Mouse (Mus musculus) forebrain, embryonic 15.5 days (tissue): ENCODE data around the gene Pim3. TPM values are rescaled to one million over a fixed set of nuclear protein-coding genes. Genes with fewer than 3 reads are reported as not detected.

Experiments
- ATAC-seq: fragments of 200-750 bp; cut with Nextera tagmentation; replicated peaks from 2 replicates; pipeline ENCODE4 v1.8.0; 2017; ENCODE audit warnings: mild to moderate bottlenecking, moderate TSS enrichment, moderate library complexity
- H3K27ac ChIP-seq: fragments of 300-500 bp; sonication (generic); replicated peaks from 2 replicates; pipeline ENCODE4 v1.5.1; 2015; ENCODE audit warnings: mild to moderate bottlenecking, inconsistent platforms
- H3K27me3 ChIP-seq: fragments of 300-500 bp; sonication (generic); 2 replicates; pipeline ENCODE4 v1.6.1; 2015; ENCODE audit warnings: inconsistent platforms
- H3K36me3 ChIP-seq: fragments of 300-500 bp; sonication (generic); 2 replicates; pipeline ENCODE4 v1.6.1; 2015; ENCODE audit warnings: mild to moderate bottlenecking, inconsistent platforms
- H3K4me1 ChIP-seq: fragments of 300-500 bp; sonication (generic); 2 replicates; pipeline ENCODE4 v1.6.1; 2015; ENCODE audit warnings: inconsistent platforms
- H3K4me2 ChIP-seq: fragments of 300-500 bp; sonication (generic); replicated peaks from 2 replicates; pipeline ENCODE4 v1.6.1; 2015; ENCODE audit warnings: mild to moderate bottlenecking, inconsistent platforms
- H3K4me3 ChIP-seq: fragments of 300-500 bp; sonication (generic); 2 replicates; pipeline ENCODE4 v1.5.1; 2015; ENCODE audit warnings: mild to moderate bottlenecking, inconsistent platforms
- H3K9ac ChIP-seq: fragments of 300-500 bp; sonication (generic); replicated peaks from 2 replicates; pipeline ENCODE4 v1.6.1; 2015; ENCODE audit warnings: mild to moderate bottlenecking, inconsistent platforms
- H3K9me3 ChIP-seq: fragments of 300-500 bp; sonication (generic); 2 replicates; pipeline ENCODE4 v1.6.1; 2016; ENCODE audit warnings: inconsistent platforms
- WGBS: fragments of 180-500 bp; shearing (Covaris S2); methylation state at CpG from one replicate; pipeline ENCODE4 v1.1.7; 2015; ENCODE audit warnings: mixed read lengths; 5-methylcytosine and 5-hydroxymethylcytosine counted together
- polyA plus RNA-seq: library from polyadenylated mRNA; unstranded; fragments of >200 nt; fragmentation: Nextera tagmentation; extraction: Ambion mirVana; gene quantifications from 2 replicates; pipeline ENCODE4 v1.2.1, GENCODE M21; 2015

Gene Pim3
- polyA plus RNA-seq, 1 experiment from 2014 or later = 69.1 TPM

DNA sequence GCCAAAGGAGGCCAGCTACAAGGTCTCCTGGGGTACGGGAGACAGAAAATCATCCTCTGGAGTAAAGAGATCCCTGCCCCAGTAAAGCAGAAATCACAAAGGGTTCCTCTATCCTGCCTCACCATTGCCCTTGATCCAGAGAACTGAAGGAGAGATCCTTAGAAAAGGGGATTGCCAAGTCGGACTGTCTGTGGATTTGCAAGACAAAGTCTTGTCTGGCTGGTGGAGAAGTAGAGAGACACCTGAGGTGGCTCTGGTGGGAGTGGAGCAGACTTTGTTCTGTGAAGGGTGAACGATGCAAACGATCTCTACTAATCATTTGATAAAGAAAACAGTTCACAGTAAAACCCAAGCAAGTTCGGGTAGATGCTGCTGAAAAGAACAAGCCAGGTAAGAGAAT, 30.9 kb downstream of the Pim3 start:
- WGBS = 72% methylated on average over 5 of the region's 5 CpGs
- Histone ChIP-seq H3K27me3 (peaks cover 3% of the 10 kb centered on the region; the same call in 1 of the 2 replicates), H3K36me3 (no peaks in the 10 kb centered on the region), H3K4me2 (no peak overlapping the region), H3K4me1 (peaks cover 12% of the 10 kb centered on the region), H3K4me3 (no peak overlapping the region), H3K9ac (no peak overlapping the region), H3K9me3 (no peaks in the 10 kb centered on the region), H3K27ac (no peak overlapping the region)
- no peak for ATAC-seq

- no peak overlapping the region for H3K27ac ChIP-seq
- no peaks in the 10 kb centered on the region for H3K36me3 ChIP-seq
- H3K9ac ChIP-seq = no peak overlapping the region
- no peaks in the 10 kb centered on the region for H3K27me3 ChIP-seq
- H3K4me1 ChIP-seq = peaks cover 12% of the 10 kb centered on the region
- H3K4me3 ChIP-seq = no peak overlapping the region
- ATAC-seq = no peak
- H3K4me2 ChIP-seq = no peak overlapping the region
- 72% methylated on average over 7 of the region's 7 CpGs for WGBS
- H3K9me3 ChIP-seq = no peaks in the 10 kb centered on the region
Observed at GRCm38 (mm10) chr15:88895119-88895518, 33.1 kb downstream of the Pim3 start.

DNA sequence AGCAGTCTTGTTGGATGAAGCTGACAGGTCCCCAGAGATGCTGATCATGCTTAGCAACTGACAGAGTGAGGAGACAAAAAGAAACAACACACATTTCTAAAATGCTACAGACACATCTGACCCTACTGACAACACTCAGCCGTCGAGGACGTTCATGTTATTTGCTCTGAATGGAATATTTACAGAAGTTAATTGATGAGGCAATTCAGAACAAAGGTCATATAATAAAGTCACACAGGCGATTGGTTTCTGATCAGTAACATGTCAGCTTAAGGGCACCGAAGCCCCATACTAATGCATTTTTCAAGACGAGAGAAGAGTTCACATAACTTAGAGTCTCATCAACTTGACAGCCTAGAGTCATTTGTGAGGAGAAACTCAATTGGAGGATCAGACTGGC, 33.9 kb downstream of the Pim3 start:
- Histone ChIP-seq H3K9me3 (no peaks in the 10 kb centered on the region), H3K4me3 (no peak overlapping the region), H3K4me2 (no peak overlapping the region), H3K27me3 (no peaks in the 10 kb centered on the region), H3K36me3 (no peaks in the 10 kb centered on the region), H3K4me1 (peaks cover 4% of the 10 kb centered on the region; the same call in 1 of the 2 replicates), H3K9ac (no peak overlapping the region), H3K27ac (no peak overlapping the region)
- 87% methylated on average over 6 of the region's 6 CpGs for WGBS
- no peak for ATAC-seq

GRCm38 (mm10) chr15:88896341-88896980, 34.5 kb downstream of the Pim3 start:
- Histone ChIP-seq H3K27ac (no peak overlapping the region), H3K36me3 (no peaks in the 10 kb centered on the region), H3K4me2 (no peak overlapping the region), H3K9ac (no peak overlapping the region), H3K9me3 (no peaks in the 10 kb centered on the region), H3K27me3 (no peaks in the 10 kb centered on the region), H3K4me1 (no peaks in the 10 kb centered on the region), H3K4me3 (no peak overlapping the region)
- 88% methylated on average over 10 of the region's 10 CpGs for WGBS
- no peak for ATAC-seq

- no peak for ATAC-seq
- H3K4me1 ChIP-seq = no peaks in the 10 kb centered on the region
- 84% methylated on average over 15 of the region's 15 CpGs for WGBS
- H3K27me3 ChIP-seq = no peaks in the 10 kb centered on the region
- no peak overlapping the region for H3K4me2 ChIP-seq
- H3K27ac ChIP-seq = no peak overlapping the region
- no peaks in the 10 kb centered on the region for H3K36me3 ChIP-seq
- no peak overlapping the region for H3K4me3 ChIP-seq
- H3K9me3 ChIP-seq = no peaks in the 10 kb centered on the region
- no peak overlapping the region for H3K9ac ChIP-seq
Observed at GRCm38 (mm10) chr15:88902200-88902875, 40.4 kb downstream of the Pim3 start.

DNA sequence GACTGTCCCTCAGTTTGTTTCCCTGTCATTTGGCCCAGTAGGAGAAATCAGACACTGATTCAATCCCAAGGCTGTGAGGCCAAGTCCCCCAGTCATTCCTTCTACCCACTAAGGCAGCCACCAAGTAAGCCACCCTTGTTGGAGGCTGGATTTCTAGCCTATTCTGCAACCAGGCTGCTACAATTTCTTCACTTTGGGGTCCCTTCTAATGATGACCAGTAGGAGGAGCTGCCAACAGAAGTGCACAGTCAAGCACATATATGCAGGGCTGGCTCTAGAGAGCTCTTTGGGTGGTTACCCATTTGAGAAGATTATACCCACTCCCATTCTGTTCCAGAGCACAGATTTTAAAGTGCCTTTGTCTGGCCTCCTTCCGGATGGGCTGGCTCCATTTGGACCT, 41.1 kb downstream of the Pim3 start:
- no peak overlapping the region for H3K9ac ChIP-seq
- WGBS = 48% methylated on average over 1 of the region's 1 CpGs
- no peak overlapping the region for H3K4me2 ChIP-seq
- no peak overlapping the region for H3K4me3 ChIP-seq
- no peaks in the 10 kb centered on the region for H3K9me3 ChIP-seq
- H3K27me3 ChIP-seq = no peaks in the 10 kb centered on the region
- no peak overlapping the region for H3K27ac ChIP-seq
- H3K36me3 ChIP-seq = no peaks in the 10 kb centered on the region
- no peak for ATAC-seq
- no peaks in the 10 kb centered on the region for H3K4me1 ChIP-seq

- Histone ChIP-seq H3K4me3 (no peak overlapping the region), H3K4me2 (no peak overlapping the region), H3K36me3 (no peaks in the 10 kb centered on the region), H3K4me1 (no peaks in the 10 kb centered on the region), H3K27me3 (no peaks in the 10 kb centered on the region), H3K27ac (no peak overlapping the region), H3K9me3 (no peaks in the 10 kb centered on the region), H3K9ac (no peak overlapping the region)
- no peak for ATAC-seq
- 89% methylated on average over 14 of the region's 14 CpGs for WGBS
Observed at GRCm38 (mm10) chr15:88904056-88904811, 42.2 kb downstream of the Pim3 start.

DNA sequence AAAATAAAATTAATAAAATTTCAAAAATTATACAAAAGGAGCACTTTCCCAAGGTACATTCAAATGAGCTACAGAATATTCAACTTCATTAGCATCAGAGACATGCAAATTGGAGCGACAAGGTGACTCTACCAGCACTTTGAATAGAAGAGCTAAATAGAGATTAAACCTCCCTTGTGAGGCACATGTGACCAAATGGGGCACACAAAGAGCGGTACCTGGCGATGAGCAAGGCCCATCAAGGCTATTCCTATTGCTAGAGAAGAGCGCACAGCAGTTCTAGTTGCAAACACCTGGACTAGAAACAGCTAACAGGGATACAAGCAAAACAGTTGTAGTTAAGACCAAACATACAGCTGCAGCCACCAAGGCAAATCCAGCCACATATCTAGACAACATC, 44.4 kb downstream of the Pim3 start:
- no peak overlapping the region for H3K27ac ChIP-seq
- no peak overlapping the region for H3K4me3 ChIP-seq
- H3K4me1 ChIP-seq = no peaks in the 10 kb centered on the region
- H3K27me3 ChIP-seq = no peaks in the 10 kb centered on the region
- WGBS = 66% methylated on average over 4 of the region's 4 CpGs
- no peaks in the 10 kb centered on the region for H3K9me3 ChIP-seq
- no peak overlapping the region for H3K4me2 ChIP-seq
- no peaks in the 10 kb centered on the region for H3K36me3 ChIP-seq
- no peak overlapping the region for H3K9ac ChIP-seq
- ATAC-seq = no peak

GRCm38 (mm10) chr15:88915046-88915445, 53.1 kb downstream of the Pim3 start:
- Histone ChIP-seq H3K4me2 (no peak overlapping the region), H3K36me3 (no peaks in the 10 kb centered on the region), H3K27ac (no peak overlapping the region), H3K27me3 (no peaks in the 10 kb centered on the region), H3K4me3 (no peak overlapping the region), H3K4me1 (no peaks in the 10 kb centered on the region), H3K9ac (no peak overlapping the region), H3K9me3 (no peaks in the 10 kb centered on the region)
- 97% methylated on average over 7 of the region's 7 CpGs for WGBS
- ATAC-seq = no peak

Other genes starting within 250 kb of the Pim3 start
- gene Brd1, start 128.0 kb upstream of the Pim3 start, polyA plus RNA-seq = 27.2 and 29.3 TPM in 2 replicates
- gene Zbed4, start 110.5 kb upstream of the Pim3 start, polyA plus RNA-seq = 22.0 and 23.0 TPM in 2 replicates
- 7.8 and 8.5 TPM in 2 replicates for gene Alg12, start 42.9 kb upstream of the Pim3 start, polyA plus RNA-seq
- 58.5 and 59.5 TPM in 2 replicates for gene Creld2, start 42.5 kb upstream of the Pim3 start, polyA plus RNA-seq
- gene Ttll8, start 92.2 kb downstream of the Pim3 start, polyA plus RNA-seq = 0.14 TPM in 1 of 2 replicates, not detected in the other
- 29.6 and 36.6 TPM in 2 replicates for gene Mlc1, start 116.8 kb downstream of the Pim3 start, polyA plus RNA-seq
- gene Mov10l1, start 120.7 kb downstream of the Pim3 start, polyA plus RNA-seq = not detected in 2 replicates
- 3.6 and 4.6 TPM in 2 replicates for gene Panx2, start 197.5 kb downstream of the Pim3 start, polyA plus RNA-seq
- 39.3 and 39.9 TPM in 2 replicates for gene Trabd, start 212.9 kb downstream of the Pim3 start, polyA plus RNA-seq
- gene Selenoo, start 226.9 kb downstream of the Pim3 start, polyA plus RNA-seq = 25.0 and 26.0 TPM in 2 replicates